ENCODE assay signal across 27 mouse cellular contexts in genomic region chr5:77381686-77382085, GRCm38 (mm10). TPM values are rescaled to one million over a fixed set of nuclear protein-coding genes. Genes with fewer than 3 reads are reported as not detected.
DNase-seq lines count a peak whose midpoint lies in the region; ATAC-seq and TF ChIP-seq lines count a peak whose summit lies in the region.
"Had no signal": no experiment of that assay in that cellular context is flagged by ENCODE, and none has a peak within 500 bp of the region (broad histone marks: within the 10 kb centered on the region; RNA-seq: fewer than 3 reads in every experiment).

No protein-coding gene starts in this region.

- TF ChIP-seq CTCF in kidney, adult 2 months (conservative IDR thresholded peaks at IDR 0.05; ENCODE audit: insufficient read depth, insufficient read length, low read depth, low read length) = no peak
- TF ChIP-seq CTCF in kidney, postnatal 0 days (IDR thresholded peaks at IDR 0.05; ENCODE audit: low read depth) = no peak
- no peak for TF ChIP-seq CTCF in brain, embryonic 14.5 days (IDR thresholded peaks at IDR 0.05; ENCODE audit: borderline replicate concordance, extremely low read depth, insufficient read depth, insufficient read length)
- TF ChIP-seq CTCF in gastrocnemius, adult 2 months (IDR thresholded peaks at IDR 0.05) = no peak

- no peaks in the 10 kb centered on the region for H3K27me3 ChIP-seq in kidney, adult 2 months (replicated peaks; ENCODE audit: control insufficient read depth, insufficient read depth, low read length)
- H3K27me3 ChIP-seq in kidney, postnatal 0 days (ENCODE audit: insufficient read depth, low read length) = no peaks in the 10 kb centered on the region
- H3K27me3 ChIP-seq: embryonic facial prominence, embryonic 13.5 days; forebrain, embryonic 12.5 days; forebrain, embryonic 15.5 days; hindbrain, embryonic 13.5 days had no signal

- H3K27ac ChIP-seq in kidney, adult 2 months (ENCODE audit: insufficient read depth, low read depth, low read length) = peak overlapping the region; percentile 91
- H3K27ac ChIP-seq in kidney, postnatal 0 days = peak overlapping the region; percentile 58; the same call in 1 of the 2 replicates
- no peak overlapping the region for H3K27ac ChIP-seq in gastrocnemius, adult 2 months
- H3K27ac ChIP-seq: embryonic facial prominence, embryonic 10.5 days; embryonic facial prominence, embryonic 13.5 days; forebrain, embryonic 12.5 days; forebrain, embryonic 15.5 days; hindbrain, embryonic 10.5 days; hindbrain, embryonic 13.5 days had no signal

- 79% methylated on average over 5 of the region's 5 CpGs for WGBS in kidney, adult 2 months
- 78% methylated on average over 5 of the region's 5 CpGs for WGBS in kidney, postnatal 0 days

- no peak for ATAC-seq in kidney, postnatal 0 days (replicated peaks; ENCODE audit: low FRiP score, low read depth)
- ATAC-seq: forebrain, embryonic 15.5 days; hindbrain, embryonic 16.5 days had no signal

- H3K9me3 ChIP-seq in kidney, postnatal 0 days (replicated peaks; ENCODE audit: low read length) = no peaks in the 10 kb centered on the region
- H3K9me3 ChIP-seq: embryonic facial prominence, embryonic 10.5 days; embryonic facial prominence, embryonic 13.5 days; forebrain, embryonic 12.5 days; forebrain, embryonic 15.5 days; hindbrain, embryonic 10.5 days; hindbrain, embryonic 13.5 days had no signal

- no peaks in the 10 kb centered on the region for H3K36me3 ChIP-seq in kidney, adult 2 months (ENCODE audit: control insufficient read depth, insufficient read depth, low read length)
- H3K36me3 ChIP-seq in kidney, postnatal 0 days (ENCODE audit: insufficient read depth, low read length) = no peaks in the 10 kb centered on the region
- H3K36me3 ChIP-seq: embryonic facial prominence, embryonic 10.5 days; embryonic facial prominence, embryonic 13.5 days; forebrain, embryonic 12.5 days; forebrain, embryonic 15.5 days; G1E; hindbrain, embryonic 10.5 days; hindbrain, embryonic 13.5 days had no signal

- no peak for DNase-seq in kidney, adult 2 months
- DNase-seq in kidney, adult 8-10 months = no peak
- no peak for DNase-seq in kidney, postnatal 0 days (ENCODE audit: low spot score)
- DNase-seq in kidney, adult 11 months = no peak
- DNase-seq in brain, embryonic 14.5 days (ENCODE audit: low read depth) = peak; percentile 24
- DNase-seq in gastrocnemius, postnatal 25 days = no peak
- DNase-seq in thymus, postnatal 36 days = no peak
- no peak for DNase-seq in gastrocnemius, adult 2 months
- DNase-seq: adrenal gland, postnatal 10 days; adrenal gland, postnatal 36 days; cerebellum, adult 11 months; cerebellum, adult 8-10 months; cerebellum, postnatal 10 days; cerebellum, postnatal 36 days; embryo, embryonic 11 days; gastrocnemius, postnatal 10 days; heart, adult 11 months had no signal

- H3K4me1 ChIP-seq in kidney, adult 2 months (ENCODE audit: control insufficient read depth, insufficient read depth, low read length) = peaks cover 57% of the 10 kb centered on the region
- H3K4me1 ChIP-seq in kidney, postnatal 0 days (replicated peaks; ENCODE audit: insufficient read depth, low read length) = peaks cover 39% of the 10 kb centered on the region
- H3K4me1 ChIP-seq: forebrain, embryonic 12.5 days; forebrain, embryonic 15.5 days; hindbrain, embryonic 10.5 days; hindbrain, embryonic 13.5 days had no signal

- H3K4me3 ChIP-seq in kidney, adult 2 months (ENCODE audit: insufficient read depth, low read depth, low read length) = no peak overlapping the region
- no peak overlapping the region for H3K4me3 ChIP-seq in kidney, postnatal 0 days (replicated peaks; ENCODE audit: low read depth, low read length)
- no peak overlapping the region for H3K4me3 ChIP-seq in gastrocnemius, adult 2 months
- H3K4me3 ChIP-seq: embryonic facial prominence, embryonic 10.5 days; embryonic facial prominence, embryonic 13.5 days; erythroblast, embryonic 14.5 days; forebrain, embryonic 12.5 days; forebrain, embryonic 15.5 days; hindbrain, embryonic 10.5 days; hindbrain, embryonic 13.5 days had no signal

- intact Hi-C loops in gastrocnemius, adult 2 months (cut with DNase I) = no loop called here

- no peak for TF ChIP-seq POLR2A in kidney, adult 2 months (IDR thresholded peaks at IDR 0.05; ENCODE audit: low read depth, low read length)
- TF ChIP-seq POLR2A in brain, embryonic 14.5 days (IDR thresholded peaks at IDR 0.05; ENCODE audit: borderline replicate concordance, extremely low read depth, insufficient read depth, insufficient read length, poor library complexity, severe bottlenecking) = no peak

- H3K9ac ChIP-seq in kidney, postnatal 0 days (ENCODE audit: low read depth, low read length) = no peak overlapping the region
- H3K9ac ChIP-seq: embryonic facial prominence, embryonic 13.5 days; forebrain, embryonic 12.5 days; forebrain, embryonic 15.5 days; hindbrain, embryonic 13.5 days had no signal

- H3K4me2 ChIP-seq in kidney, postnatal 0 days (ENCODE audit: low read length) = no peak overlapping the region
- H3K4me2 ChIP-seq: embryonic facial prominence, embryonic 13.5 days; forebrain, embryonic 12.5 days; forebrain, embryonic 15.5 days; heart, embryonic 11.5 days; hindbrain, embryonic 13.5 days had no signal

RNA-seq across cellular contexts. Expression of gene Igfbp7, which starts 26.2 kb away (rescaled TPM):
- polyA plus RNA-seq in kidney, adult 2 months (2012; rRNA removed) = 4,855 and 6,899 TPM in 2 replicates
- 1,308 and 1,398 TPM in 2 replicates for polyA plus RNA-seq in kidney, postnatal 0 days (2015; fragmentation: Nextera tagmentation; extraction: Ambion mirVana)
- polyA plus RNA-seq in brain, embryonic 14.5 days (2012; rRNA removed) = 73.2 and 74.8 TPM in 2 replicates
- total RNA-seq in gastrocnemius, postnatal 25 days (2021) = 100 to 1,000 TPM; 105 to 156 TPM
- total RNA-seq in gastrocnemius, adult 2 months (2021) = 10 to 100 TPM; 63.6 to 92.5 TPM
- total RNA-seq: G1E had no signal
- polyA plus RNA-seq: G1E had no signal

Comparison
In these comparisons a context has a peak if more than half of its experiments do, and no peak if none do; other contexts are left out.
1. RNA of gene Igfbp7, which starts 26.2 kb away (polyA plus RNA-seq): 4,855 to 6,899 TPM in kidney, adult 2 months and 1,308 to 1,398 TPM in kidney, postnatal 0 days; 73.2 to 74.8 TPM in brain, embryonic 14.5 days; every median in the first group is over 10 times any median in the second.